Mouse (Mus musculus): ENCODE results near the gene Insc. TPM values are rescaled to one million over a fixed set of nuclear protein-coding genes. Genes with fewer than 3 reads are reported as not detected.

The Insc gene
- total and polyA plus RNA-seq, 3 experiments: not detected

DNA sequence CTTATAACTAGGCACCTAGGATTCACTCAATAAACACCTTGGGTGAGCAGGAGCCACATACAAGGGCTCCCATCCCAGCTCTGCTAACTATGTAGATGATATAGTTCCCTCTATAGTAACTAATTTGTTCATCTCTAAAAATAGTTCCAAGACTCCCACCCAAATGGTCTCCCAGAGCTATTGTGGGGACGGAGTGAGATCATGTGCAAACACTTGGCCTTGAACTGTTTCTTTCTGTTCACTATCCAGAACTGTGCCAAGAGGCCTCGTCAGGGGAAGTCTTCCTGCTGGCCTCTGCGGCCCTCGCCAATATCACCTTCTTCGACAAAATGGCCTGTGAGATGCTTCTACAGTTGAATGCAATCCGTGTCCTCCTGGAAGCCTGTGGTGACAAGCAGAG is 91.0 kb downstream of the Insc start:
- TF ChIP-seq GATA1 (IDR thresholded peaks at IDR 0.05; ENCODE audit: low read depth, low read length) (no peak), TCF12 (IDR thresholded peaks at IDR 0.05; ENCODE audit: low read depth, low read length) (no peak), MAFK (IDR thresholded peaks at IDR 0.05; ENCODE audit: borderline replicate concordance, low read depth, low read length) (no peak)
- Histone ChIP-seq H3K79me2 (ENCODE audit: control insufficient read depth, insufficient read depth, low read length, poor library complexity) (no peaks in the 10 kb centered on the region), H3K9me3 (replicated peaks; ENCODE audit: insufficient read depth, low read length) (no peaks in the 10 kb centered on the region), H3K36me3 (ENCODE audit: control insufficient read depth in 1 of 2, insufficient read depth in 2 of 2, low read length in 2 of 2) (no peaks in the 10 kb centered on the region), H3K27me3 (ENCODE audit: control insufficient read depth in 1 of 2, insufficient read depth in 2 of 2, low read length in 2 of 2) (no peaks in the 10 kb centered on the region), H3K4me3 (ENCODE audit: control insufficient read depth in 1 of 2, insufficient read depth in 1 of 2, low read depth in 2 of 2, low read length in 2 of 2) (no peak overlapping the region), H3K27ac (ENCODE audit: control insufficient read depth, low read depth, low read length) (no peak overlapping the region), H3K9ac (ENCODE audit: control insufficient read depth, low read depth, low read length, poor library complexity, severe bottlenecking) (no peak overlapping the region), H3K4me1 (ENCODE audit: control insufficient read depth in 1 of 2, insufficient read depth in 2 of 2, low read length in 2 of 2) (no peaks in the 10 kb centered on the region)
- no peak for DNase-seq (ENCODE audit: low read depth, low spot score)

DNA sequence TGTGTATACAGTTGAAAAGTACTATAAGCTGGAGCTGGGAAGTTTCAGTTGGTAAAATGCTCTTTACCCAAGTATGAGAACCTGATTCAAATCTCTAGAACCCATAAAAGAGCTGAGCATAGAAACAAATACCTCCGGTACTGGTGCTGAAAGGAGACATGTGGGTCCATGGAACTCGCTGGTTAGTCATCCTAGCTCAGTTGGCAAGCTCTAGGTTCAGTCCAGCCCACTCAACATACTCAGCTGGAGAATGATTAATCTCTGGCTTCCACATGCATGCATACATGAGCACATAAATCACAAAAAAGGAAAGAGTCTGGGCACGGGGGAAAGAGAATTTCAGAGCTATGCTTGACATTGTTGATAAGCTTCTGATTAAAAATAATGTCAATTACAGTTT is 93.8 kb downstream of the Insc start:
- DNase-seq (ENCODE audit: low read depth, low spot score): no peak
- no peaks in the 10 kb centered on the region for H3K4me1 ChIP-seq (ENCODE audit: control insufficient read depth in 1 of 2, insufficient read depth in 2 of 2, low read length in 2 of 2)

DNA sequence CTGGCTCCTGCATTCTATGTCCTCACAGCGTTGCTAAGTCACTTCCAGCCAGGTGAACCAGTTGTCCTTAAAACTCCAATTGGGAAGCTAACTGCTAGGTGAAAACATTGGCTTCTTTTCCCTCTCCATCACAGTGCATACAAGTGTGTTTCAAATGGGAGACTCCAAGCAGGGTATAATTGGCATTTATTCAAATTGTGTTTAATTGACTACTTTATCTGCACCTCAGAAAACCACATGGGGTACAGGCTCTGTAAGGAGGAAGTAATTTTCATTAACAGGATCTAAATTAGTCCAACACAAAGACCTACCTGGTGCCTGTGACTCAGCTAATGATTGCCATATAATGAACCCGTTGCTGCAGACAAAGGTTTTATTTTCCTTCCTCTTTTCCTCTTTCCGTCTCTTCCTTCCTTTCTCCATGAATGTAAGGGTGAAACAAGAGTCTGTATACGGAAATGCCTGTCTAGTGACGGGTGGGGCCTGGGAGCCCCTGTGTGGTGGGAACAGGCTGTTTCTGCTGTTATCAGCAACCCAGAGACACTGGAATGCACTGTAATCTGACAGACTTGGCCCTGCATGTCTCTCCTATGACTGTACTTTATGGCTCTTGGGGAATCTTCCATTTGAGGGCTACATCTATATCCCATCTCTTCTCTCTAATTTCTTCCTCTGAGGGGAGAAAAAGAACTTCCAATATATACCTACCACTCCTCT is 96.7 kb downstream of the Insc start:
- H3K9ac ChIP-seq (ENCODE audit: control insufficient read depth, low read depth, low read length, poor library complexity, severe bottlenecking): no peak overlapping the region
- no peaks in the 10 kb centered on the region for H3K36me3 ChIP-seq (ENCODE audit: control insufficient read depth in 1 of 2, insufficient read depth in 2 of 2, low read length in 2 of 2)
- no peaks in the 10 kb centered on the region for H3K4me1 ChIP-seq (ENCODE audit: control insufficient read depth in 1 of 2, insufficient read depth in 2 of 2, low read length in 2 of 2)
- no peaks in the 10 kb centered on the region for H3K27me3 ChIP-seq (ENCODE audit: control insufficient read depth in 1 of 2, insufficient read depth in 2 of 2, low read length in 2 of 2)
- peak; percentile 12 for DNase-seq (ENCODE audit: low read depth, low spot score)
- H3K9me3 ChIP-seq (replicated peaks; ENCODE audit: insufficient read depth, low read length): no peaks in the 10 kb centered on the region
- H3K4me3 ChIP-seq (ENCODE audit: control insufficient read depth in 1 of 2, insufficient read depth in 1 of 2, low read depth in 2 of 2, low read length in 2 of 2): no peak overlapping the region
- H3K27ac ChIP-seq (ENCODE audit: control insufficient read depth, low read depth, low read length): no peak overlapping the region
- TF ChIP-seq NELFE (IDR thresholded peaks at IDR 0.05; ENCODE audit: low read depth, low read length) (no peak), SMC3 (IDR thresholded peaks at IDR 0.05; ENCODE audit: low read depth, low read length) (no peak), POLR2AphosphoS2 (IDR thresholded peaks at IDR 0.05; ENCODE audit: low read length) (no peak), USF2 (IDR thresholded peaks at IDR 0.05; ENCODE audit: borderline replicate concordance in 1 of 2, insufficient read depth in 1 of 2, low read depth in 1 of 2, low read length in 2 of 2) (no peak), EP300 (IDR thresholded peaks at IDR 0.05; ENCODE audit: low read depth in 1 of 2, low read length in 2 of 2) (no peak), MYC (IDR thresholded peaks at IDR 0.05; ENCODE audit: low read depth, low read length) (no peak), BHLHE40 (IDR thresholded peaks at IDR 0.05; ENCODE audit: borderline replicate concordance, low read depth, low read length) (no peak), GATA1 (IDR thresholded peaks at IDR 0.05; ENCODE audit: low read depth, low read length) (no peak), TAL1 (IDR thresholded peaks at IDR 0.05; ENCODE audit: low read length) (no peak), E2F4 (IDR thresholded peaks at IDR 0.05; ENCODE audit: borderline replicate concordance, low read depth, low read length) (no peak), MAZ (IDR thresholded peaks at IDR 0.05; ENCODE audit: low read depth, low read length) (no peak), TBP (IDR thresholded peaks at IDR 0.05; ENCODE audit: low read depth, low read length) (no peak), ZMIZ1 (IDR thresholded peaks at IDR 0.05; ENCODE audit: low read depth, low read length) (no peak)
- no peaks in the 10 kb centered on the region for H3K79me2 ChIP-seq (ENCODE audit: control insufficient read depth, insufficient read depth, low read length, poor library complexity)

More for the DNA sequence above, 93.8 kb downstream of the Insc start:
- Histone ChIP-seq H3K27me3 (ENCODE audit: control insufficient read depth in 1 of 2, insufficient read depth in 2 of 2, low read length in 2 of 2) (no peaks in the 10 kb centered on the region), H3K79me2 (ENCODE audit: control insufficient read depth, insufficient read depth, low read length, poor library complexity) (no peaks in the 10 kb centered on the region), H3K9me3 (replicated peaks; ENCODE audit: insufficient read depth, low read length) (no peaks in the 10 kb centered on the region), H3K9ac (ENCODE audit: control insufficient read depth, low read depth, low read length, poor library complexity, severe bottlenecking) (no peak overlapping the region), H3K27ac (ENCODE audit: control insufficient read depth, low read depth, low read length) (no peak overlapping the region), H3K36me3 (ENCODE audit: control insufficient read depth in 1 of 2, insufficient read depth in 2 of 2, low read length in 2 of 2) (no peaks in the 10 kb centered on the region), H3K4me3 (ENCODE audit: control insufficient read depth in 1 of 2, insufficient read depth in 1 of 2, low read depth in 2 of 2, low read length in 2 of 2) (no peak overlapping the region)
- TF ChIP-seq E2F4 (IDR thresholded peaks at IDR 0.05; ENCODE audit: borderline replicate concordance, low read depth, low read length): no peak
